ENCODE assay signal across 9 mouse cellular contexts in the genomic region with DNA sequence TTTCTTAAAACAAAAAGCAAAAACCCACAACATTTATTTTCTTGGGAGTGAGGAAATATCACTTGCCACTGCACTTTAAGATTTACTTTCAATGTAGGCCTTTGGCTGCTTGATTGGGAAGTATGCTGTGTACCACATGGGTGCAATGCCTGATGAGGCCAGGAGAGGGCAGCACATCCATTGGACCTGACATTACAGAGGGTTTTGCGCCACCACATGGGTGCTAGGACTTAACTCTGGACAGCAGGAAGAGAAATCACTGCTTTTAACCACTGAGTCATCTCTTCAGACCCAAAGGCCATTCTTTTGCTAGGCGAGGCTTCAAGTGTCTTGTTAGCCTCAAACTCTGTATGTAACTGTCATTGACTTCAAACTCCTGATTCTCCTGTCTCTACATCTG. TPM values are rescaled to one million over a fixed set of nuclear protein-coding genes. Genes with fewer than 3 reads are reported as not detected.
A peak's percentile ranks its signal among the peaks of the same experiment; 100 is the strongest.
DNase-seq lines count a peak whose midpoint lies in the region; ATAC-seq and TF ChIP-seq lines count a peak whose summit lies in the region.
"Had no signal": no experiment of that assay in that cellular context is flagged by ENCODE, and none has a peak within 500 bp of the region (broad histone marks: within the 10 kb centered on the region; RNA-seq: fewer than 3 reads in every experiment).

No protein-coding gene starts in this region.

- H3K9ac ChIP-seq in hindbrain, postnatal 0 days (replicated peaks; ENCODE audit: low read length): no peak overlapping the region
- H3K9ac ChIP-seq in hindbrain, embryonic 13.5 days: no peak overlapping the region
- no peak overlapping the region for H3K9ac ChIP-seq in ES-Bruce4 (ENCODE audit: low read depth, poor library complexity, severe bottlenecking)
- no peak overlapping the region for H3K9ac ChIP-seq in hindbrain, embryonic 14.5 days

- TF ChIP-seq CTCF in hindbrain, postnatal 0 days (IDR thresholded peaks at IDR 0.05; ENCODE audit: low read depth): peak; percentile 73
- peak; percentile 99 for TF ChIP-seq CTCF in ES-Bruce4 (IDR thresholded peaks at IDR 0.05; ENCODE audit: low read depth, low read length)

- H3K9me3 ChIP-seq in hindbrain, postnatal 0 days (ENCODE audit: low read length): no peaks in the 10 kb centered on the region
- H3K9me3 ChIP-seq in hindbrain, embryonic 13.5 days: no peaks in the 10 kb centered on the region
- no peaks in the 10 kb centered on the region for H3K9me3 ChIP-seq in ES-Bruce4 (replicated peaks; ENCODE audit: control insufficient read depth, insufficient read depth, low read length, poor library complexity, severe bottlenecking)
- no peaks in the 10 kb centered on the region for H3K9me3 ChIP-seq in hindbrain, embryonic 14.5 days (ENCODE audit: control insufficient read depth, low read length)

- H3K4me3 ChIP-seq in hindbrain, postnatal 0 days (ENCODE audit: low read length): no peak overlapping the region
- H3K4me3 ChIP-seq in hindbrain, embryonic 13.5 days: no peak overlapping the region
- H3K4me3 ChIP-seq in ES-Bruce4 (ENCODE audit: low read depth, low read length): no peak overlapping the region
- H3K4me3 ChIP-seq in hindbrain, embryonic 14.5 days (replicated peaks; ENCODE audit: low read length): no peak overlapping the region
- H3K4me3 ChIP-seq: megakaryocyte, embryonic 14.5 days had no signal

- H3K4me2 ChIP-seq in hindbrain, postnatal 0 days (ENCODE audit: low read depth, low read length): no peak overlapping the region
- H3K4me2 ChIP-seq in hindbrain, embryonic 13.5 days: no peak overlapping the region
- no peak overlapping the region for H3K4me2 ChIP-seq in hindbrain, embryonic 14.5 days (replicated peaks)

- WGBS in hindbrain, postnatal 0 days: 57% methylated on average over 2 of the region's 2 CpGs
- 63% methylated on average over 2 of the region's 2 CpGs for WGBS in hindbrain, embryonic 13.5 days
- WGBS in hindbrain, embryonic 14.5 days: 53% methylated on average over 2 of the region's 2 CpGs

- H3K4me1 ChIP-seq in hindbrain, postnatal 0 days (ENCODE audit: insufficient read depth, low read length): no peaks in the 10 kb centered on the region
- H3K4me1 ChIP-seq in hindbrain, embryonic 13.5 days (replicated peaks): no peaks in the 10 kb centered on the region
- H3K4me1 ChIP-seq in ES-Bruce4 (ENCODE audit: control insufficient read depth, insufficient read depth, low read length): peaks cover 2% of the 10 kb centered on the region
- no peaks in the 10 kb centered on the region for H3K4me1 ChIP-seq in hindbrain, embryonic 14.5 days (replicated peaks; ENCODE audit: control insufficient read depth, insufficient read depth, low read length)
- H3K4me1 ChIP-seq: megakaryocyte, embryonic 14.5 days had no signal

- TF ChIP-seq EP300 in ES-Bruce4 (IDR thresholded peaks at IDR 0.05; ENCODE audit: insufficient read depth, low read depth, low read length): peak; percentile 62; the same call in 1 of the 2 replicates

- no peak for ATAC-seq in hindbrain, postnatal 0 days
- no peak for ATAC-seq in hindbrain, embryonic 13.5 days (ENCODE audit: low FRiP score)
- ATAC-seq in hindbrain, embryonic 14.5 days (ENCODE audit: low FRiP score): no peak

- H3K27me3 ChIP-seq in hindbrain, postnatal 0 days (ENCODE audit: insufficient read depth, low read length): no peaks in the 10 kb centered on the region
- no peaks in the 10 kb centered on the region for H3K27me3 ChIP-seq in hindbrain, embryonic 13.5 days
- H3K27me3 ChIP-seq in ES-Bruce4 (ENCODE audit: control insufficient read depth, insufficient read depth, low read length, poor library complexity, severe bottlenecking): no peaks in the 10 kb centered on the region
- H3K27me3 ChIP-seq in hindbrain, embryonic 14.5 days (ENCODE audit: control insufficient read depth, insufficient read depth, low read length): no peaks in the 10 kb centered on the region

- DNase-seq in hindbrain, postnatal 0 days (ENCODE audit: low spot score): peak; percentile 27
- peak; percentile 56 to 72 for DNase-seq in adrenal gland, postnatal 36 days
- DNase-seq in kidney, postnatal 25 days: peak; percentile 55 to 76
- DNase-seq in retina, adult 2 months (ENCODE audit: low read depth, low spot score): peak; percentile 48
- no peak for DNase-seq in urinary bladder, postnatal 4 days (ENCODE audit: low spot score in 2 of 2)
- DNase-seq in hindbrain, embryonic 14.5 days (ENCODE audit: low spot score): no peak

- TF ChIP-seq POLR2A in ES-Bruce4 (IDR thresholded peaks at IDR 0.05; ENCODE audit: insufficient read depth, low read length): no peak

- H3K27ac ChIP-seq in hindbrain, postnatal 0 days: no peak overlapping the region
- H3K27ac ChIP-seq in hindbrain, embryonic 13.5 days: no peak overlapping the region
- H3K27ac ChIP-seq in ES-Bruce4 (ENCODE audit: insufficient read depth, low read length): no peak overlapping the region
- no peak overlapping the region for H3K27ac ChIP-seq in hindbrain, embryonic 14.5 days

- no peaks in the 10 kb centered on the region for H3K36me3 ChIP-seq in hindbrain, postnatal 0 days (ENCODE audit: insufficient read depth, low read length)
- H3K36me3 ChIP-seq in hindbrain, embryonic 13.5 days: no peaks in the 10 kb centered on the region
- H3K36me3 ChIP-seq in ES-Bruce4 (ENCODE audit: control insufficient read depth, insufficient read depth, low read length, poor library complexity, severe bottlenecking): no peaks in the 10 kb centered on the region
- H3K36me3 ChIP-seq in hindbrain, embryonic 14.5 days (replicated peaks; ENCODE audit: control insufficient read depth, insufficient read depth): no peaks in the 10 kb centered on the region

RNA-seq across cellular contexts. Expression of a gene that starts 23.8 kb away (rescaled TPM):
- 122 and 126 TPM in 2 replicates for total RNA-seq in hindbrain, postnatal 0 days (2014; rRNA removed)
- 187 and 189 TPM in 2 replicates for polyA plus RNA-seq in hindbrain, postnatal 0 days (2015; fragmentation: Nextera tagmentation; extraction: Ambion mirVana)
- 222 and 228 TPM in 2 replicates for polyA plus RNA-seq in hindbrain, embryonic 13.5 days (2015; fragmentation: Nextera tagmentation; extraction: Ambion mirVana)
- polyA plus RNA-seq in ES-Bruce4 (2011; ENCODE audit: insufficient read depth, insufficient read length, low read depth, missing spikeins): 37.4 and 39.5 TPM in 2 replicates
- total RNA-seq in adrenal gland, postnatal 36 days (2021): 10 to 100 TPM; 77.3 to 99.4 TPM
- 202 and 238 TPM in 2 replicates for polyA plus RNA-seq in hindbrain, embryonic 14.5 days (2014; fragmentation: Nextera tagmentation; extraction: Ambion mirVana)

RNA-seq across cellular contexts. Expression of a gene that starts 48.4 kb away (rescaled TPM):
- 33.6 and 72.6 TPM in 2 replicates for total RNA-seq in hindbrain, postnatal 0 days (2014; rRNA removed)
- polyA plus RNA-seq in hindbrain, postnatal 0 days (2015; fragmentation: Nextera tagmentation; extraction: Ambion mirVana): 22.8 and 23.5 TPM in 2 replicates
- polyA plus RNA-seq in hindbrain, embryonic 13.5 days (2015; fragmentation: Nextera tagmentation; extraction: Ambion mirVana): 25.9 and 30.7 TPM in 2 replicates
- polyA plus RNA-seq in ES-Bruce4 (2011; ENCODE audit: insufficient read depth, insufficient read length, low read depth, missing spikeins): 10.3 and 11.8 TPM in 2 replicates
- total RNA-seq in adrenal gland, postnatal 36 days (2021): 10 to 100 TPM in 1 of 2 experiments, 1 to 10 TPM in 1; 9.8 to 12.5 TPM
- polyA plus RNA-seq in hindbrain, embryonic 14.5 days (2014; fragmentation: Nextera tagmentation; extraction: Ambion mirVana): 28.5 and 29.6 TPM in 2 replicates

Comparison
In these comparisons a context has a peak if more than half of its experiments do, and no peak if none do; other contexts are left out.
1. DNase-seq: peak in hindbrain, postnatal 0 days (single experiment), adrenal gland, postnatal 36 days (2 of 2), kidney, postnatal 25 days (2 of 2) and retina, adult 2 months (single experiment); none in urinary bladder, postnatal 4 days (0 of 2) and hindbrain, embryonic 14.5 days (single experiment).